Mouse (Mus musculus) liver, embryonic 14.5 days (tissue): ENCODE measurements at regions not wholly inside any gene's neighbourhood (a gene's known extent, or its start where the extent isn't known, plus 50 kb on each side); places are given as distances from the start of the nearest gene placed in this dataset.

ENCODE experiments used
- ATAC-seq: fragments of 200-750 bp; cut with Nextera tagmentation; 2 replicates; pipeline ENCODE4 v1.8.0; 2017; ENCODE audit warnings: moderate number of reproducible peaks, mild to moderate bottlenecking, moderate library complexity; ENCODE audit not compliant: insufficient read depth
- DNase-seq, 3 experiments: peaks; one replicate each; pipeline ENCODE4 v3.0.0-alpha.2; 2012 to 2013; ENCODE audit warnings: low read depth in 3 of 3, low spot score in 3 of 3
- H3K27ac ChIP-seq: fragments of 300-500 bp; sonication (generic); 2 replicates; pipeline ENCODE4 v1.5.1; 2014; ENCODE audit warnings: moderate library complexity, mild to moderate bottlenecking, control low read depth, inconsistent platforms
- H3K27me3 ChIP-seq: fragments of 300-500 bp; sonication (generic); 2 replicates; pipeline ENCODE4 v1.6.1; 2014; ENCODE audit warnings: mild to moderate bottlenecking, low read length, moderate library complexity; ENCODE audit not compliant: control insufficient read depth, insufficient read depth
- H3K36me3 ChIP-seq: fragments of 300-500 bp; sonication (generic); replicated peaks from 2 replicates; pipeline ENCODE4 v1.6.1; 2014; ENCODE audit warnings: low read depth; ENCODE audit not compliant: control insufficient read depth, insufficient read depth
- H3K4me1 ChIP-seq, 2 experiments: fragments of 200-500 bp in 1 of 2; fragments of 300-500 bp in 1 of 2; sonication (generic) in 1 of 2; replicated peaks; 2 replicates each; pipeline ENCODE4 v1.6.1; 2012 to 2014; ENCODE audit warnings: antibody characterized with exemption in 1 of 2, inconsistent platforms in 1 of 2, low read length in 1 of 2; ENCODE audit not compliant: control insufficient read depth in 2 of 2, insufficient read depth in 2 of 2
- H3K4me2 ChIP-seq: fragments of 300-500 bp; sonication (generic); 2 replicates; pipeline ENCODE4 v1.6.1; 2014; ENCODE audit warnings: low read depth, mild to moderate bottlenecking, control low read depth, moderate library complexity
- H3K4me3 ChIP-seq, 2 experiments: fragments of 200-500 bp in 1 of 2; fragments of 300-500 bp in 1 of 2; sonication (generic) in 1 of 2; 2 replicates each; pipeline ENCODE4 v1.5.1; 2012 to 2014; ENCODE audit warnings: low read depth in 2 of 2, low read length in 2 of 2, mild to moderate bottlenecking in 2 of 2, control low read depth in 1 of 2, inconsistent platforms in 1 of 2, moderate library complexity in 1 of 2; ENCODE audit not compliant: insufficient read depth in 1 of 2
- H3K9ac ChIP-seq: fragments of 300-500 bp; sonication (generic); replicated peaks from 2 replicates; pipeline ENCODE4 v1.6.1; 2014; ENCODE audit warnings: mild to moderate bottlenecking, control low read depth, moderate library complexity
- H3K9me3 ChIP-seq: fragments of 300-500 bp; sonication (generic); 2 replicates; pipeline ENCODE4 v1.6.1; 2016; ENCODE audit warnings: low read length, mixed read lengths; ENCODE audit not compliant: control insufficient read depth
- CTCF ChIP-seq: IDR thresholded peaks from 2 replicates; pipeline ENCODE4 v1.5.1; 2016; ENCODE audit warnings: antibody characterized with exemption, low read depth, control low read depth
- EP300 ChIP-seq: IDR thresholded peaks from 2 replicates; pipeline ENCODE4 v1.6.1; 2016; ENCODE audit warnings: antibody characterized with exemption, low read depth
- WGBS: fragments of 180-500 bp; shearing (Covaris S2); extraction: QIAGEN DNeasy Blood & Tissue Kit; methylation state at CpG from one replicate; pipeline ENCODE4 v1.1.7; 2014; ENCODE audit not compliant: insufficient replicate concordance; 5-methylcytosine and 5-hydroxymethylcytosine counted together

GRCm38 (mm10) chr12:9258221-9258620 lies 228.4 kb downstream of the Ttc32 start:
- TF ChIP-seq CTCF = no peak
- TF ChIP-seq EP300 = no peak
- Histone ChIP-seq H3K27me3 (no peaks in the 10 kb centered on the region), H3K9me3 (no peaks in the 10 kb centered on the region), H3K27ac (no peak overlapping the region), H3K9ac (no peak overlapping the region), H3K36me3 (no peaks in the 10 kb centered on the region), H3K4me3 (no peak overlapping the region), H3K4me2 (no peak overlapping the region), H3K4me1 (no peaks in the 10 kb centered on the region)
- 53% methylated on average over 1 of the region's 1 CpGs for WGBS
- no peak for ATAC-seq
- DNase-seq = no peak

DNA sequence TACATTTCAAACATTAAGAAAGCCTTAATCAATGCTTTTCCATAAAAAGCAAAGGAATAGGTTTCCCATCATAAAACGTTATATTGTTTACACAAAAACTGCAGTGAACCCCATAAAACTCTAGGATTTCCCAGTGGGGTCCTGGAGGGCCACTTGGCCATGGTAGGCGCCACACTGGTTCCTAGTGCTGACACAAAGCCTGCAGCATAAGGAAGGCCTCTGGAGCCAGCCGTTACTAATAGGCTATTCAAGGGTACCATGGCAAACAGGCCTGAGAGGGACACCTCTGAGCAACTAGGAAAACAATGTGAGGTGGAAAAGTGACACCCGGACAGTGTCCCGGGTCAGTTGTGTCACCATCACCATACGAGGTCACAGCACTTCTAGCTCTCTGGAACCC lies 231.9 kb downstream of the Ttc32 start:
- no peak for ATAC-seq
- TF ChIP-seq EP300 = no peak
- TF ChIP-seq CTCF = no peak
- Histone ChIP-seq H3K4me1 (no peaks in the 10 kb centered on the region), H3K9ac (no peak overlapping the region), H3K27ac (no peak overlapping the region), H3K4me3 (no peak overlapping the region), H3K9me3 (no peaks in the 10 kb centered on the region), H3K27me3 (no peaks in the 10 kb centered on the region), H3K4me2 (no peak overlapping the region), H3K36me3 (no peaks in the 10 kb centered on the region)
- no peak for DNase-seq
- WGBS = 52% methylated on average over 6 of the region's 6 CpGs

- no peak overlapping the region for H3K9ac ChIP-seq
- H3K4me2 ChIP-seq = no peak overlapping the region
- H3K9me3 ChIP-seq = no peaks in the 10 kb centered on the region
- DNase-seq = no peak
- no peak for ATAC-seq
- H3K27me3 ChIP-seq = no peaks in the 10 kb centered on the region
- no peak overlapping the region for H3K27ac ChIP-seq
- H3K4me1 ChIP-seq = no peaks in the 10 kb centered on the region
- 48% methylated on average over 4 of the region's 4 CpGs for WGBS
- H3K36me3 ChIP-seq = no peaks in the 10 kb centered on the region
- no peak for TF ChIP-seq CTCF
- no peak for TF ChIP-seq EP300
- no peak overlapping the region for H3K4me3 ChIP-seq
Observed at GRCm38 (mm10) chr12:9266221-9266620, 236.4 kb downstream of the Ttc32 start.

DNA sequence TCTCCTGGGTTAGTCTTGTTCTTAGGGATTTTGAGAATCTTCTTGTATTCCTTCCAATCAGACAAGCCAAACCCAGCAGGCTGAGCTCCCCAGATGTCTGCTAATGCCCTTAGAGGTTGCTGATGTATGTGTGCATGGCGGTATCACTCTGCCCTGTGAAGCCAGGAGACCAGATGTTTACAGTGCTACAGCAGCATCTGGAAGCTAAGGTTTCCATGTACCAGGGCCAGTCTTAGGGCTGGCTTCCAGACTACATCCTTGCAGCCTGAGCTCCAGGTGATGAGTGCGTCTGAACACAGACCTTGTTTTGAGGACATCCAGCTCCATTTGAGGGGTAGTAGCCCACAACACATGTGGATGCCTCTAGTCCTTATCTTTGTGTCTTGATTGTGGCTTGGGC lies 241.7 kb downstream of the Ttc32 start:
- TF ChIP-seq CTCF = no peak
- Histone ChIP-seq H3K4me2 (no peak overlapping the region), H3K4me3 (no peak overlapping the region), H3K36me3 (no peaks in the 10 kb centered on the region), H3K9me3 (no peaks in the 10 kb centered on the region), H3K27me3 (no peaks in the 10 kb centered on the region), H3K9ac (no peak overlapping the region), H3K27ac (no peak overlapping the region), H3K4me1 (no peaks in the 10 kb centered on the region)
- ATAC-seq = no peak
- WGBS = 63% methylated on average over 2 of the region's 2 CpGs
- DNase-seq = no peak

DNA sequence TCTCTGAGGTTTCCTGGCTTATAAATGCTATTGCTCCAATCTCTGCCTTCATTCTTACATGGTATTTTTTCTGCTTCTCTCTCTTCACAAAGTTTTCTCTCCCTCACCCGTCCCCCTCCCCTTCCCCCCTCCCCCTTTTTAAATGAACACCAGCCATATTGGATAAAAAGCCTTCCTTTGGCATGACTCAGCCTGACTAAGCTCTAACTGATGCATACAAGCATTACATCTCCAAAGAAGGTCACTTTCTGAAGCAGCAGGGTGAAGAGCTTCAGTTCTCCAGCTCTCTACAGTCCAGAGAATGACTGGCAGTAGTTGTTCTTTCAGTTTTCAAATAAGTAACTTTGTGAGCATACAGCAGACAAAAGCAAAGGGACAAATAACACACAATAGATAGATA lies 244.4 kb downstream of the Ttc32 start:
- H3K9ac ChIP-seq = no peak overlapping the region
- ATAC-seq (no peak), DNase-seq (no peak)
- no peaks in the 10 kb centered on the region for H3K27me3 ChIP-seq
- H3K4me1 ChIP-seq = no peaks in the 10 kb centered on the region
- TF ChIP-seq EP300 (no peak), CTCF (no peak)
- no peak overlapping the region for H3K27ac ChIP-seq
- H3K36me3 ChIP-seq = no peaks in the 10 kb centered on the region
- H3K9me3 ChIP-seq = no peaks in the 10 kb centered on the region
- no peak overlapping the region for H3K4me3 ChIP-seq
- WGBS = 13% methylated on average over 1 of the region's 1 CpGs
- H3K4me2 ChIP-seq = no peak overlapping the region

DNA sequence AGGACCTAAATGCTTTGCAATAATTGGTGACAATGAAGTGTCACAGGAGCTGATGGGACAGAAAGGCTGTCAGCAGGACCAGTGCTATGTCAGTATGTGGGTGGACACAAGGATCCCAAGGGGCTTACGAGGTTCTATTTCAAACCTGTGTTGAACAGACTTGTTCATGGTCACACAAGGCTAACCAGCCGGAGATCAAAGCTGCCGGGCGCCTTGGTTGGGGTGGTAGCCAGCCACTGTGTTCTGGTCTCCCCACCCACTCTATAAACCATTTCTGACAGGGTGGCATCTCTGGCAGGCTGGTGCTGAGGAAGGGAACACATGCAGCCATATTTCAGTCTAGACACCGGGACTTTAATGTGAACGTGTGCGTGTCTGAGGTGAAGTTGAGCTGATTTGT lies 245.9 kb downstream of the Ttc32 start:
- ATAC-seq (no peak), DNase-seq (no peak)
- Histone ChIP-seq H3K27me3 (no peaks in the 10 kb centered on the region), H3K36me3 (no peaks in the 10 kb centered on the region), H3K4me2 (no peak overlapping the region), H3K4me3 (no peak overlapping the region), H3K9ac (no peak overlapping the region), H3K4me1 (no peaks in the 10 kb centered on the region), H3K9me3 (no peaks in the 10 kb centered on the region), H3K27ac (no peak overlapping the region)
- WGBS = 64% methylated on average over 7 of the region's 7 CpGs
- TF ChIP-seq EP300 (no peak), CTCF (no peak)
